23 mouse cellular contexts compared by ENCODE assay signal in genomic region chr11:97942420-97943111, GRCm38 (mm10). TPM values are rescaled to one million over a fixed set of nuclear protein-coding genes. Genes with fewer than 3 reads are reported as not detected.
DNase-seq lines count a peak whose midpoint lies in the region; ATAC-seq and TF ChIP-seq lines count a peak whose summit lies in the region.
"Had no signal": no experiment of that assay in that cellular context is flagged by ENCODE, and none has a peak within 500 bp of the region (broad histone marks: within the 10 kb centered on the region; RNA-seq: fewer than 3 reads in every experiment).

No protein-coding gene starts in this region.

- H3K9ac ChIP-seq in stomach, postnatal 0 days (ENCODE audit: low read length): no peak overlapping the region
- no peak overlapping the region for H3K9ac ChIP-seq in kidney, embryonic 14.5 days (ENCODE audit: low read depth, low read length)
- no peak overlapping the region for H3K9ac ChIP-seq in midbrain, embryonic 14.5 days (replicated peaks; ENCODE audit: low read length)
- H3K9ac ChIP-seq: embryonic facial prominence, embryonic 15.5 days; heart, embryonic 15.5 days; hindbrain, embryonic 13.5 days had no signal

- no peaks in the 10 kb centered on the region for H3K27me3 ChIP-seq in stomach, postnatal 0 days (ENCODE audit: control insufficient read depth, insufficient read depth, low read length)
- H3K27me3 ChIP-seq in kidney, embryonic 14.5 days (ENCODE audit: control insufficient read depth, insufficient read depth, low read length): no peaks in the 10 kb centered on the region
- H3K27me3 ChIP-seq in midbrain, embryonic 14.5 days (ENCODE audit: control insufficient read depth, insufficient read depth, low read length): no peaks in the 10 kb centered on the region
- H3K27me3 ChIP-seq: embryonic facial prominence, embryonic 15.5 days; heart, embryonic 15.5 days; hindbrain, embryonic 13.5 days had no signal

- no peak overlapping the region for H3K4me2 ChIP-seq in stomach, postnatal 0 days (replicated peaks; ENCODE audit: low read depth)
- no peak overlapping the region for H3K4me2 ChIP-seq in kidney, embryonic 14.5 days (replicated peaks; ENCODE audit: low read depth, low read length)
- no peak overlapping the region for H3K4me2 ChIP-seq in midbrain, embryonic 14.5 days (ENCODE audit: low read length)
- H3K4me2 ChIP-seq: embryonic facial prominence, embryonic 15.5 days; heart, embryonic 11.5 days; heart, embryonic 15.5 days; hindbrain, embryonic 13.5 days had no signal

- TF ChIP-seq EP300 in stomach, postnatal 0 days (optimal IDR thresholded peaks at IDR 0.05): no peak

- no peaks in the 10 kb centered on the region for H3K4me1 ChIP-seq in stomach, postnatal 0 days (replicated peaks; ENCODE audit: control insufficient read depth, insufficient read depth)
- H3K4me1 ChIP-seq in kidney, embryonic 14.5 days (ENCODE audit: control insufficient read depth, insufficient read depth, low read length): no peaks in the 10 kb centered on the region
- H3K4me1 ChIP-seq in midbrain, embryonic 14.5 days (ENCODE audit: control insufficient read depth, insufficient read depth, low read length): no peaks in the 10 kb centered on the region
- H3K4me1 ChIP-seq: heart, embryonic 15.5 days; hindbrain, embryonic 13.5 days had no signal

- 72% methylated on average over 15 of the region's 15 CpGs for WGBS in stomach, postnatal 0 days
- WGBS in kidney, embryonic 14.5 days: 83% methylated on average over 15 of the region's 15 CpGs
- 85% methylated on average over 15 of the region's 15 CpGs for WGBS in midbrain, embryonic 14.5 days

- no peak overlapping the region for H3K4me3 ChIP-seq in stomach, postnatal 0 days (ENCODE audit: low read depth, low read length)
- H3K4me3 ChIP-seq in kidney, embryonic 14.5 days (ENCODE audit: low read length): no peak overlapping the region
- no peak overlapping the region for H3K4me3 ChIP-seq in midbrain, embryonic 14.5 days (replicated peaks; ENCODE audit: low read depth, low read length)
- H3K4me3 ChIP-seq: embryonic facial prominence, embryonic 15.5 days; erythroblast, embryonic 14.5 days; forebrain, embryonic 10.5 days; heart, adult 2 months; heart, embryonic 15.5 days; hindbrain, embryonic 13.5 days had no signal

- no peaks in the 10 kb centered on the region for H3K36me3 ChIP-seq in stomach, postnatal 0 days (ENCODE audit: control insufficient read depth, insufficient read depth, low read length)
- H3K36me3 ChIP-seq in kidney, embryonic 14.5 days (ENCODE audit: control insufficient read depth, insufficient read depth, low read length): no peaks in the 10 kb centered on the region
- H3K36me3 ChIP-seq in midbrain, embryonic 14.5 days (ENCODE audit: control insufficient read depth, insufficient read depth, low read length): no peaks in the 10 kb centered on the region
- H3K36me3 ChIP-seq: embryonic facial prominence, embryonic 15.5 days; forebrain, embryonic 10.5 days; heart, embryonic 15.5 days; hindbrain, embryonic 13.5 days had no signal

- H3K9me3 ChIP-seq in stomach, postnatal 0 days (ENCODE audit: control insufficient read depth, low read length): no peaks in the 10 kb centered on the region
- no peaks in the 10 kb centered on the region for H3K9me3 ChIP-seq in kidney, embryonic 14.5 days (ENCODE audit: control insufficient read depth, low read length)
- H3K9me3 ChIP-seq in midbrain, embryonic 14.5 days (ENCODE audit: control insufficient read depth, low read length): no peaks in the 10 kb centered on the region
- H3K9me3 ChIP-seq: embryonic facial prominence, embryonic 15.5 days; forebrain, embryonic 10.5 days; heart, embryonic 15.5 days; hindbrain, embryonic 13.5 days had no signal

- DNase-seq in CD4-positive, CD25-positive, alpha-beta regulatory T cell, adult 2 months (ENCODE audit: low read depth, low spot score): peak; percentile 43
- DNase-seq in stomach, postnatal 0 days (ENCODE audit: low spot score): no peak
- no peak for DNase-seq in kidney, adult 8-10 months
- DNase-seq in midbrain, embryonic 14.5 days: no peak
- DNase-seq: adrenal gland, postnatal 10 days; cerebellum, adult 11 months; cerebellum, adult 8-10 months; cerebellum, postnatal 14 days; embryo, embryonic 11 days; gastrocnemius, postnatal 36 days; heart, adult 2 months; heart, postnatal 14 days had no signal

- peak; percentile 63 for ATAC-seq in granulocyte monocyte progenitor cell, adult 5-6 weeks (replicated peaks; ENCODE audit: poor library complexity, severe bottlenecking)
- peak; percentile 39; the same call in 1 of the 2 replicates for ATAC-seq in megakaryocyte progenitor cell, adult 5-6 weeks (replicated peaks; ENCODE audit: poor library complexity)
- ATAC-seq in stomach, postnatal 0 days (ENCODE audit: low FRiP score, low TSS enrichment): 0 out of 2 replicates have a peak, but pooled peaks have one; percentile 14
- ATAC-seq in kidney, embryonic 14.5 days (ENCODE audit: low FRiP score, low TSS enrichment): no peak
- no peak for ATAC-seq in midbrain, embryonic 14.5 days (ENCODE audit: low FRiP score, low TSS enrichment)
- ATAC-seq: forebrain, embryonic 14.5 days; hindbrain, postnatal 0 days had no signal

- H3K27ac ChIP-seq in stomach, postnatal 0 days (replicated peaks): no peak overlapping the region
- no peak overlapping the region for H3K27ac ChIP-seq in kidney, embryonic 14.5 days (ENCODE audit: low read depth, low read length)
- H3K27ac ChIP-seq in midbrain, embryonic 14.5 days (replicated peaks; ENCODE audit: low read depth, low read length): no peak overlapping the region
- H3K27ac ChIP-seq: embryonic facial prominence, embryonic 15.5 days; forebrain, embryonic 10.5 days; heart, adult 2 months; heart, embryonic 15.5 days; hindbrain, embryonic 13.5 days; hindbrain, postnatal 0 days had no signal

- no peak for TF ChIP-seq CTCF in stomach, postnatal 0 days (IDR thresholded peaks at IDR 0.05; ENCODE audit: low read depth)

RNA-seq across cellular contexts. Expression of gene Plxdc1, which starts 43.7 kb away (rescaled TPM):
- total RNA-seq in granulocyte monocyte progenitor cell, adult 5-6 weeks (2014; fragmentation: Nextera tagmentation): 3.1 and 3.2 TPM in 2 replicates
- total RNA-seq in granulocyte monocyte progenitor cell, adult 5-6 weeks (2017): 1.6 and 3.9 TPM in 2 replicates
- 2.3 and 3.0 TPM in 2 replicates for total RNA-seq in megakaryocyte progenitor cell, adult 5-6 weeks (2015)
- total RNA-seq in megakaryocyte progenitor cell, adult 5-6 weeks (2017): 0.92 and 1.0 TPM in 2 replicates
- 0.40 and 0.45 TPM in 2 replicates for polyA plus RNA-seq in stomach, postnatal 0 days (2015; fragmentation: Nextera tagmentation; extraction: Ambion mirVana)
- 0.69 and 1.7 TPM in 2 replicates for polyA plus RNA-seq in kidney, embryonic 14.5 days (2014; fragmentation: Nextera tagmentation; extraction: Ambion mirVana)
- 0.96 and 1.2 TPM in 2 replicates for polyA plus RNA-seq in midbrain, embryonic 14.5 days (2014; fragmentation: Nextera tagmentation; extraction: Ambion mirVana)
- polyA plus RNA-seq: heart, embryonic 11.5 days had no signal

RNA-seq across cellular contexts. Expression of gene Arl5c, which starts 53.4 kb away (rescaled TPM):
- total RNA-seq in granulocyte monocyte progenitor cell, adult 5-6 weeks (2014; fragmentation: Nextera tagmentation): 11.0 and 15.7 TPM in 2 replicates
- 2.9 and 6.1 TPM in 2 replicates for total RNA-seq in granulocyte monocyte progenitor cell, adult 5-6 weeks (2017)
- total RNA-seq in megakaryocyte progenitor cell, adult 5-6 weeks (2015): 3.9 and 6.1 TPM in 2 replicates
- 2.5 and 7.6 TPM in 2 replicates for total RNA-seq in megakaryocyte progenitor cell, adult 5-6 weeks (2017)
- 7.5 and 9.8 TPM in 2 replicates for polyA plus RNA-seq in stomach, postnatal 0 days (2015; fragmentation: Nextera tagmentation; extraction: Ambion mirVana)
- 9.3 and 16.2 TPM in 2 replicates for polyA plus RNA-seq in kidney, embryonic 14.5 days (2014; fragmentation: Nextera tagmentation; extraction: Ambion mirVana)
- polyA plus RNA-seq in midbrain, embryonic 14.5 days (2014; fragmentation: Nextera tagmentation; extraction: Ambion mirVana): 7.1 and 12.1 TPM in 2 replicates
- polyA plus RNA-seq: erythroblast, embryonic 14.5 days had no signal

RNA-seq across cellular contexts. Expression of gene Fbxo47, which starts 58.6 kb away (rescaled TPM):
- total RNA-seq in granulocyte monocyte progenitor cell, adult 5-6 weeks (2014; fragmentation: Nextera tagmentation): not detected in 2 replicates
- total RNA-seq in granulocyte monocyte progenitor cell, adult 5-6 weeks (2017): 2.0 and 2.2 TPM in 2 replicates
- not detected in 2 replicates for total RNA-seq in megakaryocyte progenitor cell, adult 5-6 weeks (2015)
- 0.12 and 1.6 TPM in 2 replicates for total RNA-seq in megakaryocyte progenitor cell, adult 5-6 weeks (2017)
- 0.29 and 0.34 TPM in 2 replicates for polyA plus RNA-seq in stomach, postnatal 0 days (2015; fragmentation: Nextera tagmentation; extraction: Ambion mirVana)
- 0.33 and 0.47 TPM in 2 replicates for polyA plus RNA-seq in kidney, embryonic 14.5 days (2014; fragmentation: Nextera tagmentation; extraction: Ambion mirVana)
- polyA plus RNA-seq in midbrain, embryonic 14.5 days (2014; fragmentation: Nextera tagmentation; extraction: Ambion mirVana): 0.62 and 0.67 TPM in 2 replicates
- total RNA-seq: gastrocnemius, postnatal 36 days had no signal
- polyA plus RNA-seq: erythroblast, embryonic 14.5 days had no signal

Comparison
In these comparisons a context has a peak if more than half of its experiments do, and no peak if none do; other contexts are left out.
1. ATAC-seq: peak in granulocyte monocyte progenitor cell, adult 5-6 weeks (single experiment), megakaryocyte progenitor cell, adult 5-6 weeks (single experiment) and stomach, postnatal 0 days (single experiment); none in kidney, embryonic 14.5 days (single experiment) and midbrain, embryonic 14.5 days (single experiment).